Comparison of ENCODE assay signal across 15 mouse cellular contexts in genomic region chr1:187348053-187348820, GRCm38 (mm10).
A peak's percentile ranks its signal among the peaks of the same experiment; 100 is the strongest.
DNase-seq lines count a peak whose midpoint lies in the region; ATAC-seq and TF ChIP-seq lines count a peak whose summit lies in the region.
"Had no signal": no experiment of that assay in that cellular context is flagged by ENCODE, and none has a peak within 500 bp of the region (broad histone marks: within the 10 kb centered on the region; RNA-seq: fewer than 3 reads in every experiment).

No protein-coding gene starts in this region.

- no peak overlapping the region for H3K9ac ChIP-seq in midbrain, embryonic 16.5 days (ENCODE audit: low read depth, low read length)
- no peak overlapping the region for H3K9ac ChIP-seq in stomach, postnatal 0 days (ENCODE audit: low read length)
- H3K9ac ChIP-seq: embryonic facial prominence, embryonic 15.5 days; heart, embryonic 12.5 days had no signal

- DNase-seq in CD4-positive helper T cell, adult 2 months (ENCODE audit: low read depth, low spot score): peak; percentile 51
- peak; percentile 29 to 33 for DNase-seq in thymus, adult 18-20 months
- no peak for DNase-seq in lung, adult 2 months
- no peak for DNase-seq in stomach, postnatal 0 days (ENCODE audit: low spot score)
- DNase-seq in adrenal gland, postnatal 36 days: no peak
- DNase-seq: cerebellum, postnatal 36 days; gastrocnemius, postnatal 14 days; kidney, adult 18-20 months; lung, adult 18-20 months had no signal

- H3K9me3 ChIP-seq in midbrain, embryonic 16.5 days (replicated peaks; ENCODE audit: control insufficient read depth, low read length, poor library complexity, severe bottlenecking): no peaks in the 10 kb centered on the region
- no peaks in the 10 kb centered on the region for H3K9me3 ChIP-seq in stomach, postnatal 0 days (ENCODE audit: control insufficient read depth, low read length)
- H3K9me3 ChIP-seq: embryonic facial prominence, embryonic 15.5 days; heart, embryonic 12.5 days had no signal

- 89% methylated on average over 26 of the region's 26 CpGs for WGBS in lung, adult 2 months
- WGBS in midbrain, embryonic 16.5 days: 98% methylated on average over 26 of the region's 26 CpGs
- 94% methylated on average over 26 of the region's 26 CpGs for WGBS in stomach, postnatal 0 days

- no peaks in the 10 kb centered on the region for H3K4me1 ChIP-seq in lung, adult 2 months (ENCODE audit: control insufficient read depth, insufficient read depth, low read length)
- H3K4me1 ChIP-seq in midbrain, embryonic 16.5 days (ENCODE audit: control insufficient read depth, insufficient read depth, low read length): no peaks in the 10 kb centered on the region
- no peaks in the 10 kb centered on the region for H3K4me1 ChIP-seq in stomach, postnatal 0 days (replicated peaks; ENCODE audit: control insufficient read depth, insufficient read depth)
- H3K4me1 ChIP-seq: embryonic facial prominence, embryonic 15.5 days had no signal

- no peak overlapping the region for H3K27ac ChIP-seq in midbrain, embryonic 16.5 days (ENCODE audit: low read length)
- H3K27ac ChIP-seq in stomach, postnatal 0 days (replicated peaks): no peak overlapping the region
- H3K27ac ChIP-seq: embryonic facial prominence, embryonic 15.5 days had no signal

- no peak for TF ChIP-seq POLR2A in lung, adult 2 months (IDR thresholded peaks at IDR 0.05; ENCODE audit: borderline replicate concordance, extremely low read depth, low read depth, low read length)

- no peak for TF ChIP-seq CTCF in lung, adult 2 months (IDR thresholded peaks at IDR 0.05; ENCODE audit: insufficient read depth, low read length)
- TF ChIP-seq CTCF in stomach, postnatal 0 days (IDR thresholded peaks at IDR 0.05; ENCODE audit: low read depth): no peak

- peak; percentile 71 to 74 for ATAC-seq in hematopoietic stem cell, adult 5-6 weeks (replicated peaks in 1 of 2; ENCODE audit: insufficient read depth in 1 of 2, low FRiP score in 2 of 2, low TSS enrichment in 1 of 2, low read depth in 1 of 2, poor library complexity in 2 of 2, severe bottlenecking in 2 of 2)
- peak; percentile 58 for ATAC-seq in megakaryocyte, adult 5-6 weeks (ENCODE audit: poor library complexity, severe bottlenecking)
- ATAC-seq in midbrain, embryonic 16.5 days: no peak
- no peak for ATAC-seq in stomach, postnatal 0 days (ENCODE audit: low FRiP score, low TSS enrichment)

- TF ChIP-seq EP300 in stomach, postnatal 0 days (optimal IDR thresholded peaks at IDR 0.05): no peak

- H3K27me3 ChIP-seq in midbrain, embryonic 16.5 days (ENCODE audit: control insufficient read depth, insufficient read depth, low read depth, low read length): no peaks in the 10 kb centered on the region
- no peaks in the 10 kb centered on the region for H3K27me3 ChIP-seq in stomach, postnatal 0 days (ENCODE audit: control insufficient read depth, insufficient read depth, low read length)
- H3K27me3 ChIP-seq: embryonic facial prominence, embryonic 15.5 days; heart, embryonic 12.5 days had no signal

- H3K4me2 ChIP-seq in midbrain, embryonic 16.5 days (ENCODE audit: low read length): no peak overlapping the region
- no peak overlapping the region for H3K4me2 ChIP-seq in stomach, postnatal 0 days (replicated peaks; ENCODE audit: low read depth)
- H3K4me2 ChIP-seq: embryonic facial prominence, embryonic 15.5 days; heart, embryonic 12.5 days had no signal

- H3K36me3 ChIP-seq in midbrain, embryonic 16.5 days (ENCODE audit: control insufficient read depth, insufficient read depth, low read length): peaks cover 6% of the 10 kb centered on the region; the same call in 1 of the 2 replicates
- H3K36me3 ChIP-seq in stomach, postnatal 0 days (ENCODE audit: control insufficient read depth, insufficient read depth, low read length): peaks cover 2% of the 10 kb centered on the region; the same call in 1 of the 2 replicates

- H3K4me3 ChIP-seq in lung, adult 2 months (replicated peaks; ENCODE audit: extremely low read depth, low read depth, low read length): no peak overlapping the region
- H3K4me3 ChIP-seq in midbrain, embryonic 16.5 days (ENCODE audit: low read depth, low read length): no peak overlapping the region
- no peak overlapping the region for H3K4me3 ChIP-seq in stomach, postnatal 0 days (ENCODE audit: low read depth, low read length)
- H3K4me3 ChIP-seq: embryonic facial prominence, embryonic 15.5 days; heart, embryonic 12.5 days; myocyte had no signal

Comparison
In these comparisons a context has a peak if more than half of its experiments do, and no peak if none do; other contexts are left out.
1. DNase-seq: peak in CD4-positive helper T cell, adult 2 months (single experiment) and thymus, adult 18-20 months (2 of 2); none in lung, adult 2 months (single experiment), stomach, postnatal 0 days (single experiment) and adrenal gland, postnatal 36 days (0 of 2).
2. ATAC-seq: peak in hematopoietic stem cell, adult 5-6 weeks (2 of 2) and megakaryocyte, adult 5-6 weeks (single experiment); none in midbrain, embryonic 16.5 days (single experiment) and stomach, postnatal 0 days (single experiment).